Mouse (Mus musculus) liver, embryonic 15.5 days (tissue): ENCODE measurements around the gene Cyp20a1. TPM values are rescaled to one million over a fixed set of nuclear protein-coding genes. Genes with fewer than 3 reads are reported as not detected.

ENCODE experiments used
- polyA plus RNA-seq: library from polyadenylated mRNA; unstranded; fragments of >200 nt; fragmentation: Nextera tagmentation; extraction: Ambion mirVana; gene quantifications from 2 replicates; pipeline ENCODE4 v1.2.1, GENCODE M21; 2015

Cyp20a1 gene
- polyA plus RNA-seq, 1 experiment from 2014 or later, result 10.6 TPM

Other genes starting within 250 kb of the Cyp20a1 start
- gene Carf, start 245.1 kb upstream of the Cyp20a1 start, polyA plus RNA-seq, result 1.2 and 1.6 TPM in 2 replicates
- 27.9 and 33.8 TPM in 2 replicates for gene Wdr12, start 244.7 kb upstream of the Cyp20a1 start, polyA plus RNA-seq
- gene Nbeal1, start 162.7 kb upstream of the Cyp20a1 start, polyA plus RNA-seq, result 1.3 and 1.5 TPM in 2 replicates
- 3.1 and 3.4 TPM in 2 replicates for gene Abi2, start 66.3 kb downstream of the Cyp20a1 start, polyA plus RNA-seq
- 27.2 and 28.1 TPM in 2 replicates for gene Raph1, start 223.8 kb downstream of the Cyp20a1 start, polyA plus RNA-seq